Mouse (Mus musculus) limb, embryonic 10.5 days (tissue): ENCODE data around the gene 4930412O13Rik. TPM values are rescaled to one million over a fixed set of nuclear protein-coding genes. Genes with fewer than 3 reads are reported as not detected.

Source experiments
- polyA plus RNA-seq: library from polyadenylated mRNA; unstranded; fragments of >200 nt; fragmentation: Nextera tagmentation; extraction: Ambion mirVana; gene quantifications from 2 replicates; pipeline ENCODE4 v1.2.1, GENCODE M21; 2016

Gene 4930412O13Rik
- polyA plus RNA-seq, 1 experiment from 2014 or later, result 0.55 TPM

Other genes with a start within 250 kb of the 4930412O13Rik start
- 0.39 TPM in 1 of 2 replicates, not detected in the other for gene 9230102O04Rik, start 8.3 kb downstream of the 4930412O13Rik start, polyA plus RNA-seq
- 6.3 and 6.5 TPM in 2 replicates for gene Gata3, start 8.8 kb downstream of the 4930412O13Rik start, polyA plus RNA-seq
- gene Taf3, start 167.3 kb downstream of the 4930412O13Rik start, polyA plus RNA-seq, result 15.1 and 16.3 TPM in 2 replicates
- gene Atp5c1, start 199.3 kb downstream of the 4930412O13Rik start, polyA plus RNA-seq, result 543 and 559 TPM in 2 replicates
- 32.2 and 35.0 TPM in 2 replicates for gene Kin, start 199.3 kb downstream of the 4930412O13Rik start, polyA plus RNA-seq